In the genomic region with DNA sequence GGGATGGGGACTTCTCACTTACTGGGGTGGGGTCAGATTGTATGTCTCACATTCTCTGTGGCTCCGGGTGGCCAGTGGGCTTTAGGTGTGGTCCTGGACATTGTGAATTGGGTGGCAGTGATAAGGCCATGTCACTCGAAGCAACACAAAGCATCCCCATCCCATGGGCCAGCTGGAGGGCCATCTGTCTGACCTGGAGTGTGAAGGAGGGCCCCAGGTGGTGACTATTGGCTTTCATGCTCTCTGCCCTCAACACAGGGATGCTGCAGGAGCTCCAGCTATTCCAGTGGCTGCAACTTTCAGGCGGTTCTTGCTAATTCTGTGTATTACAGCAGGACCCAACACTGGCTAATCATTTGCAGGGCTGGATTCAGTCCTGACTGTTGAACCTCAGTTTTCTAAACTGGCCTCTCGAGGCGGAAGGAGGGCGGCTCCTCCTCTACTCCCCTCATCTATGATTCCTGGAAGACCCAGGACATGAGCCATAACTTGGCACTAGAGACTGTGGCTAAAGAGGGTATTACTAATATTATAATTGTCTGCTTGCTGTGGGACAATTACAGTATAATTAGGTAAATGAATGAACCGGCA, we compare ENCODE assay signal across 19 mouse cellular contexts.
A peak's percentile ranks its signal among the peaks of the same experiment; 100 is the strongest.
DNase-seq lines count a peak whose midpoint lies in the region; ATAC-seq and TF ChIP-seq lines count a peak whose summit lies in the region.
"Had no signal": no experiment of that assay in that cellular context is flagged by ENCODE, and none has a peak within 500 bp of the region (broad histone marks: within the 10 kb centered on the region; RNA-seq: fewer than 3 reads in every experiment).

No protein-coding gene starts in this region.

- no peaks in the 10 kb centered on the region for H3K27me3 ChIP-seq in forebrain, embryonic 10.5 days (ENCODE audit: poor library complexity, severe bottlenecking)
- H3K27me3 ChIP-seq in forebrain, postnatal 0 days (ENCODE audit: insufficient read depth, low read length) = no peaks in the 10 kb centered on the region
- H3K27me3 ChIP-seq: embryonic facial prominence, embryonic 15.5 days; intestine, embryonic 15.5 days; limb, embryonic 13.5 days; stomach, embryonic 15.5 days had no signal

- no peak for ATAC-seq in forebrain, postnatal 0 days
- ATAC-seq: intestine, embryonic 15.5 days; lung, postnatal 0 days; midbrain, embryonic 16.5 days had no signal

- no peak overlapping the region for H3K27ac ChIP-seq in forebrain, embryonic 10.5 days
- H3K27ac ChIP-seq in forebrain, postnatal 0 days (ENCODE audit: low read depth, low read length) = no peak overlapping the region
- H3K27ac ChIP-seq: embryonic facial prominence, embryonic 15.5 days; heart, embryonic 13.5 days; intestine, embryonic 15.5 days; layer of hippocampus, adult 2 months; limb, embryonic 13.5 days; liver, embryonic 14.5 days; stomach, embryonic 15.5 days had no signal

- H3K4me2 ChIP-seq in forebrain, postnatal 0 days (ENCODE audit: low read depth) = no peak overlapping the region
- H3K4me2 ChIP-seq: embryonic facial prominence, embryonic 15.5 days; heart, embryonic 13.5 days; intestine, embryonic 15.5 days; limb, embryonic 13.5 days; stomach, embryonic 15.5 days had no signal

- no peaks in the 10 kb centered on the region for H3K4me1 ChIP-seq in forebrain, embryonic 10.5 days
- no peaks in the 10 kb centered on the region for H3K4me1 ChIP-seq in forebrain, postnatal 0 days (ENCODE audit: insufficient read depth)
- H3K4me1 ChIP-seq: embryonic facial prominence, embryonic 15.5 days; intestine, embryonic 15.5 days; limb, embryonic 13.5 days; stomach, embryonic 15.5 days had no signal

- no peaks in the 10 kb centered on the region for H3K9me3 ChIP-seq in forebrain, embryonic 10.5 days
- H3K9me3 ChIP-seq in forebrain, postnatal 0 days (ENCODE audit: low read length) = no peaks in the 10 kb centered on the region
- H3K9me3 ChIP-seq: embryonic facial prominence, embryonic 15.5 days; heart, embryonic 13.5 days; intestine, embryonic 15.5 days; limb, embryonic 13.5 days; stomach, embryonic 15.5 days had no signal

- DNase-seq in forebrain, embryonic 10.5 days (ENCODE audit: extremely low spot score, low spot score) = peak; percentile 13
- DNase-seq in forebrain, postnatal 0 days = no peak
- peak; percentile 57 for DNase-seq in left cerebral cortex, postnatal 4 days
- no peak for DNase-seq in left cerebral cortex, adult 18-20 months (ENCODE audit: low spot score in 2 of 2)
- peak; percentile 24 for DNase-seq in kidney, postnatal 10 days
- DNase-seq in retina, postnatal 1 day = peak; percentile 18
- no peak for DNase-seq in frontal cortex, postnatal 25 days (ENCODE audit: low spot score in 2 of 2)
- DNase-seq: adrenal gland, postnatal 36 days; heart, postnatal 36 days; thymus, adult 2 months had no signal

- WGBS in forebrain, embryonic 10.5 days = 83% methylated on average over 7 of the region's 7 CpGs
- WGBS in forebrain, postnatal 0 days = 72% methylated on average over 7 of the region's 7 CpGs

- TF ChIP-seq CTCF in forebrain, postnatal 0 days (IDR thresholded peaks at IDR 0.05; ENCODE audit: low read depth) = no peak

- H3K4me3 ChIP-seq in forebrain, embryonic 10.5 days = no peak overlapping the region
- no peak overlapping the region for H3K4me3 ChIP-seq in forebrain, postnatal 0 days (ENCODE audit: low read depth, low read length)
- H3K4me3 ChIP-seq: embryonic facial prominence, embryonic 15.5 days; heart, embryonic 13.5 days; intestine, embryonic 15.5 days; layer of hippocampus, adult 2 months; limb, embryonic 13.5 days; stomach, embryonic 15.5 days had no signal

- H3K9ac ChIP-seq in forebrain, postnatal 0 days = no peak overlapping the region
- H3K9ac ChIP-seq: embryonic facial prominence, embryonic 15.5 days; heart, embryonic 13.5 days; intestine, embryonic 15.5 days; limb, embryonic 13.5 days; liver, embryonic 14.5 days; stomach, embryonic 15.5 days had no signal

- no peaks in the 10 kb centered on the region for H3K36me3 ChIP-seq in forebrain, embryonic 10.5 days (replicated peaks)
- no peaks in the 10 kb centered on the region for H3K36me3 ChIP-seq in forebrain, postnatal 0 days (ENCODE audit: insufficient read depth)
- H3K36me3 ChIP-seq: embryonic facial prominence, embryonic 15.5 days; heart, embryonic 13.5 days; intestine, embryonic 15.5 days; limb, embryonic 13.5 days; stomach, embryonic 15.5 days had no signal

- intact Hi-C loops in left cerebral cortex, postnatal 4 days (cut with DNase I) = no loop called here

Comparison
In these comparisons a context has a peak if more than half of its experiments do, and no peak if none do; other contexts are left out.
1. DNase-seq: peak in forebrain, embryonic 10.5 days (single experiment), left cerebral cortex, postnatal 4 days (single experiment), kidney, postnatal 10 days (single experiment) and retina, postnatal 1 day (single experiment); none in forebrain, postnatal 0 days (single experiment), left cerebral cortex, adult 18-20 months (0 of 2) and frontal cortex, postnatal 25 days (0 of 2).